Mouse (Mus musculus): ENCODE measurements around the gene Rpp21.
A peak's percentile ranks its signal among the peaks of the same experiment; 100 is the strongest.

Rpp21 gene

GRCm38 (mm10) chr17:36233572-36233971 is 24.3 kb downstream of the Rpp21 start:
- no peak for DNase-seq

GRCm38 (mm10) chr17:36231318-36231717 is 26.6 kb downstream of the Rpp21 start:
- peak; percentile 62 to 71 for DNase-seq

GRCm38 (mm10) chr17:36229046-36229445 is 28.8 kb downstream of the Rpp21 start:
- no peak for DNase-seq

GRCm38 (mm10) chr17:36226921-36227320 is 30.9 kb downstream of the Rpp21 start:
- peak in 1 of 2 experiments; percentile 18 for DNase-seq

- DNase-seq, result no peak
Observed at GRCm38 (mm10) chr17:36225231-36225824, 32.5 kb downstream of the Rpp21 start.

- no peak for DNase-seq
Observed at GRCm38 (mm10) chr17:36224451-36224850, 33.4 kb downstream of the Rpp21 start.

- no peak for DNase-seq
Observed at GRCm38 (mm10) chr17:36218594-36219155, 39.2 kb downstream of the Rpp21 start.

GRCm38 (mm10) chr17:36215586-36215985 is 42.3 kb downstream of the Rpp21 start:
- no peak for DNase-seq

GRCm38 (mm10) chr17:36206846-36207245 is 51.0 kb downstream of the Rpp21 start:
- DNase-seq, result no peak

- peak in 1 of 2 experiments; percentile 4 for DNase-seq
Observed at GRCm38 (mm10) chr17:36205862-36206261, 52.0 kb downstream of the Rpp21 start.

All from kidney, adult 8-10 months (tissue).